Mouse (Mus musculus): ENCODE data around the gene Wdr90. TPM values are rescaled to one million over a fixed set of nuclear protein-coding genes. Genes with fewer than 3 reads are reported as not detected.
A peak's percentile ranks its signal among the peaks of the same experiment; 100 is the strongest.
"Not testable (repeated sequence)": the region's sequence is repeated elsewhere in the genome, so short reads cannot be mapped to it uniquely, and the experiment has no call there.

Gene Wdr90
- total and polyA plus RNA-seq, 3 experiments = 1.2 to 8.5 (median 1.3) TPM

DNA sequence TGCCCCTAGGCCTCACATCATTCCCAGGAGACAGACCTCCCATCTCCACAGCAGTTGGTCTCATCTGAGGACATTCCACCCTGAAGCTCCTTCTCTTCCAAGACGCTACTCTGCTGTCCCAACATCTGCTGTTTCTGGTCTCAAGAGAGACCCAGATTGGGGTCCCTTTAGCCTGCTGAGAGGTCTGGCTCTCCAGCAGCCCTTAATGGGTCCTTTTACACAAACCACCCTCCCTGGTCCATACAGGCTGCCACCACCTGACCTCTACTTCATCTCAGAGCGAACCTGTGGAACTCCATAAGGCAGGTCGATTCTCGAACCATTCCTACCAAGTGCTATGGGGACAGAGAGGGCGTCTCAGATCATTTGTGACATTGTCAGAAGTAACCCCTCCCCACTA lies 53.3 kb downstream of the Wdr90 start:
- Histone ChIP-seq H3K9ac (ENCODE audit: low read depth, low read length) (no peak overlapping the region), H3K4me1 (ENCODE audit: control insufficient read depth, insufficient read depth, low read length) (no peaks in the 10 kb centered on the region; the same call in 1 of the 2 replicates), H3K27me3 (ENCODE audit: control insufficient read depth, insufficient read depth, low read length) (no peaks in the 10 kb centered on the region), H3K36me3 (ENCODE audit: control insufficient read depth, insufficient read depth, low read length) (no peaks in the 10 kb centered on the region), H3K79me2 (replicated peaks; ENCODE audit: control insufficient read depth, insufficient read depth, low read length) (no peaks in the 10 kb centered on the region), H3K27ac (no peak overlapping the region), H3K4me3 (no peak overlapping the region)
- no peak for TF ChIP-seq EP300 (IDR thresholded peaks at IDR 0.05; ENCODE audit: insufficient read depth, low read depth, low read length)
- TF ChIP-seq CTCF (IDR thresholded peaks at IDR 0.05) = no peak
- no peak for TF ChIP-seq POLR2A (IDR thresholded peaks at IDR 0.05; ENCODE audit: insufficient read depth, low read depth, low read length)
- no peak for DNase-seq
- WGBS = 49% methylated on average over 5 of the region's 5 CpGs
- intact Hi-C loops (cut with DNase I) = no loop called here

GRCm38 (mm10) chr17:25807452-25807851 lies 53.8 kb downstream of the Wdr90 start:
- DNase-seq; H3K36me3 ChIP-seq (ENCODE audit: control insufficient read depth, insufficient read depth, low read length); H3K4me1 ChIP-seq (ENCODE audit: control insufficient read depth, insufficient read depth, low read length); H3K9ac ChIP-seq (ENCODE audit: low read depth, low read length); intact Hi-C loops (cut with DNase I); H3K27me3 ChIP-seq (ENCODE audit: control insufficient read depth, insufficient read depth, low read length); H3K27ac ChIP-seq; H3K4me3 ChIP-seq; H3K79me2 ChIP-seq (replicated peaks; ENCODE audit: control insufficient read depth, insufficient read depth, low read length): not testable (repeated sequence)
- 45% methylated on average over 2 of the region's 2 CpGs for WGBS

- H3K36me3 ChIP-seq (ENCODE audit: control insufficient read depth, insufficient read depth, low read length) = no peaks in the 10 kb centered on the region
- no peak overlapping the region for H3K9ac ChIP-seq (ENCODE audit: low read depth, low read length)
- H3K79me2 ChIP-seq (replicated peaks; ENCODE audit: control insufficient read depth, insufficient read depth, low read length) = no peaks in the 10 kb centered on the region
- no peak overlapping the region for H3K4me3 ChIP-seq
- DNase-seq = no peak
- no peaks in the 10 kb centered on the region for H3K27me3 ChIP-seq (ENCODE audit: control insufficient read depth, insufficient read depth, low read length)
- TF ChIP-seq POLR2A (IDR thresholded peaks at IDR 0.05; ENCODE audit: insufficient read depth, low read depth, low read length) (no peak), EP300 (IDR thresholded peaks at IDR 0.05; ENCODE audit: insufficient read depth, low read depth, low read length) (no peak), CTCF (IDR thresholded peaks at IDR 0.05) (no peak)
- no peaks in the 10 kb centered on the region; the same call in 1 of the 2 replicates for H3K4me1 ChIP-seq (ENCODE audit: control insufficient read depth, insufficient read depth, low read length)
- intact Hi-C loops (cut with DNase I) = no loop called here
- H3K27ac ChIP-seq = no peak overlapping the region
- 81% methylated on average over 4 of the region's 4 CpGs for WGBS
Observed at GRCm38 (mm10) chr17:25806507-25806906, 54.8 kb downstream of the Wdr90 start.

DNA sequence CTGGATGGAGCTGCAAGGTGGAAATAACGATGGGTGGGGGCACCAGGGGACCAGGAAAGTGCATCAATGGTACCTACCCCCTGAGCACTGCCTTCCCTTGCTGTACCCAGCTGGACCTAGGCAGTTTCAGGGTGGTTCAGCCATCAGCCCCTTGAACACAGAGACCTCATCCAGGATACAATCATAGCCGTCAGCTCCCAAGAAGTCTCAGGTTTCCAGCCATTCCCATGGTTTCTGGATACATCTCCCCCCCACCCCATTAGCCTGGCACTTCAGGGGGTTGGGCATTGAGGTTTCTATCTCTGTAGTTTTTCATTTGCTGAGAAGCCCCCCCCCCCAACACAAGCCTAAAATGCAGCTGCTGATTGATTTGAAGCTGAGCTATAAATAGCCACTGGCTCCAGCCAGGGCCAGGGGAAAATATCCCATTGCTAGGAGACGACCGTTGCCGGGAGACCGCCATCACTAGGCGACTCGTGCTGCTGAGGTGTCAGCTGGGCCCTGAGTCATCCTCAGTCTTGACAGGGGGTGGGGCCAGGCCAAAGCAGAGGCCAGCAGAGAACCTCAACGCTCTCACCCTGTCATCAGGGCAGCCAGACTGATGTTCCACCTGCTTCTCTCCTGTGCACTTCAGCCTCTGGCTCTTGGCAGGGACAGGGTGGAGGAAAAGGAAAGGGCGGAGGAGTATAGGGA lies 58.3 kb downstream of the Wdr90 start:
- Histone ChIP-seq H3K36me3 (ENCODE audit: control insufficient read depth, insufficient read depth, low read length) (no peaks in the 10 kb centered on the region), H3K4me1 (ENCODE audit: control insufficient read depth, insufficient read depth, low read length) (no peaks in the 10 kb centered on the region), H3K9ac (ENCODE audit: low read depth, low read length) (no peak overlapping the region), H3K27me3 (ENCODE audit: control insufficient read depth, insufficient read depth, low read length) (no peaks in the 10 kb centered on the region), H3K79me2 (replicated peaks; ENCODE audit: control insufficient read depth, insufficient read depth, low read length) (no peaks in the 10 kb centered on the region), H3K27ac (no peak overlapping the region), H3K4me3 (no peak overlapping the region)
- DNase-seq = peak; percentile 63 to 68
- intact Hi-C loops (cut with DNase I) = loop anchor here (5.0 kb wide), 2 partner anchors 236 to 326 kb away; no protein-coding TSS in a partner anchor
- WGBS = 11% methylated on average over 10 of the region's 10 CpGs
- TF ChIP-seq POLR2A (IDR thresholded peaks at IDR 0.05; ENCODE audit: insufficient read depth, low read depth, low read length) = no peak
- TF ChIP-seq EP300 (IDR thresholded peaks at IDR 0.05; ENCODE audit: insufficient read depth, low read depth, low read length) = no peak
- TF ChIP-seq CTCF (IDR thresholded peaks at IDR 0.05) = no peak

GRCm38 (mm10) chr17:25801029-25801428 lies 60.3 kb downstream of the Wdr90 start:
- Histone ChIP-seq H3K36me3 (ENCODE audit: control insufficient read depth, insufficient read depth, low read length) (no peaks in the 10 kb centered on the region), H3K79me2 (replicated peaks; ENCODE audit: control insufficient read depth, insufficient read depth, low read length) (no peaks in the 10 kb centered on the region), H3K9ac (ENCODE audit: low read depth, low read length) (no peak overlapping the region), H3K27me3 (ENCODE audit: control insufficient read depth, insufficient read depth, low read length) (no peaks in the 10 kb centered on the region), H3K4me1 (ENCODE audit: control insufficient read depth, insufficient read depth, low read length) (peaks cover 2% of the 10 kb centered on the region), H3K4me3 (no peak overlapping the region), H3K27ac (no peak overlapping the region)
- intact Hi-C loops (cut with DNase I) = loop anchor here (1.0 to 5.0 kb wide), 3 partner anchors 28 to 324 kb away; partner anchors contain the start of gene Narfl
- TF ChIP-seq CTCF (IDR thresholded peaks at IDR 0.05) = peak; percentile 97
- no peak for TF ChIP-seq POLR2A (IDR thresholded peaks at IDR 0.05; ENCODE audit: insufficient read depth, low read depth, low read length)
- TF ChIP-seq EP300 (IDR thresholded peaks at IDR 0.05; ENCODE audit: insufficient read depth, low read depth, low read length) = peak; percentile 70; the same call in 1 of the 2 replicates
- DNase-seq = peak; percentile 69 to 70
- whole genome bisulfite sequencing = 5% methylated on average over 6 of the region's 6 CpGs

GRCm38 (mm10) chr17:25796951-25797369 lies 64.3 kb downstream of the Wdr90 start, which contains the start of gene Metrn:
Gene Metrn (minus strand): TSS chr17:25797136.
- peak; percentile 91 for DNase-seq
- H3K4me3 ChIP-seq = peak within 1 kb of the TSS; percentile 65
- peak within 1 kb of the TSS; percentile 72 for H3K9ac ChIP-seq (ENCODE audit: low read depth, low read length)
- intact Hi-C loops (cut with DNase I) = loop anchor here (1.0 kb wide), 1 partner anchor 23 kb away; no protein-coding TSS in a partner anchor
- H3K27ac ChIP-seq = peak within 1 kb of the TSS; percentile 55; the same call in 1 of the 2 replicates
- no peak for TF ChIP-seq EP300 (IDR thresholded peaks at IDR 0.05; ENCODE audit: insufficient read depth, low read depth, low read length)
- under 1% methylated on average over 35 of the region's 35 CpGs for WGBS
- no peaks in the 10 kb centered on the region for H3K79me2 ChIP-seq (replicated peaks; ENCODE audit: control insufficient read depth, insufficient read depth, low read length)
- H3K27me3 ChIP-seq (ENCODE audit: control insufficient read depth, insufficient read depth, low read length) = no peaks in the 10 kb centered on the region
- no peaks in the 10 kb centered on the region for H3K36me3 ChIP-seq (ENCODE audit: control insufficient read depth, insufficient read depth, low read length)
- peaks cover 11% of the 10 kb centered on the region for H3K4me1 ChIP-seq (ENCODE audit: control insufficient read depth, insufficient read depth, low read length)

All from heart, adult 2 months (tissue).